Mouse (Mus musculus) layer of hippocampus, adult 9-10 months (tissue): ENCODE results near the gene Asgr2.
"Not testable (repeated sequence)": the region's sequence is repeated elsewhere in the genome, so short reads cannot be mapped to it uniquely, and the experiment has no call there.

ENCODE experiments used
- DNase-seq: peaks from one replicate; pipeline ENCODE4 v3.0.0; 2022; ENCODE audit warnings: low spot score

The Asgr2 gene

GRCm38 (mm10) chr11:70091986-70092783 is at the start of gene Asgr2:
TSS of gene Asgr2 (plus strand) at chr11:70092644.
- DNase-seq = no peak

- DNase-seq = no peak
Measured at GRCm38 (mm10) chr11:70043665-70044064, 48.8 kb upstream of the Asgr2 start.

- DNase-seq = no peak
Measured at GRCm38 (mm10) chr11:70045435-70045834, 47.0 kb upstream of the Asgr2 start.

- no peak for DNase-seq
Measured at GRCm38 (mm10) chr11:70049366-70049765, 43.1 kb upstream of the Asgr2 start.

GRCm38 (mm10) chr11:70049816-70050215 is 42.6 kb upstream of the Asgr2 start:
- DNase-seq = no peak

- DNase-seq = no peak
Measured at GRCm38 (mm10) chr11:70053156-70053555, 39.3 kb upstream of the Asgr2 start.

GRCm38 (mm10) chr11:70053898-70054570 is 38.4 kb upstream of the Asgr2 start, which contains the start of gene Asgr1:
TSS of gene Asgr1 (plus strand) at chr11:70054085.
- DNase-seq = no peak

GRCm38 (mm10) chr11:70055618-70056214 is 36.7 kb upstream of the Asgr2 start:
- DNase-seq = no peak

- no peak for DNase-seq
Measured at GRCm38 (mm10) chr11:70057805-70058204, 34.6 kb upstream of the Asgr2 start.

- DNase-seq = no peak
Measured at GRCm38 (mm10) chr11:70059930-70060329, 32.5 kb upstream of the Asgr2 start.

GRCm38 (mm10) chr11:70063053-70063452 is 29.4 kb upstream of the Asgr2 start:
- no peak for DNase-seq

GRCm38 (mm10) chr11:70066701-70067100 is 25.7 kb upstream of the Asgr2 start:
- no peak for DNase-seq

GRCm38 (mm10) chr11:70068245-70068644 is 24.2 kb upstream of the Asgr2 start:
- DNase-seq = no peak

GRCm38 (mm10) chr11:70070057-70070456 is 22.4 kb upstream of the Asgr2 start:
- no peak for DNase-seq

GRCm38 (mm10) chr11:70070603-70071002 is 21.8 kb upstream of the Asgr2 start:
- not testable (repeated sequence) for DNase-seq

- DNase-seq = peak; percentile 67
Measured at GRCm38 (mm10) chr11:70074379-70075071, 17.9 kb upstream of the Asgr2 start.

- no peak for DNase-seq
Measured at GRCm38 (mm10) chr11:70075581-70075980, 16.9 kb upstream of the Asgr2 start.

- DNase-seq = no peak
Measured at GRCm38 (mm10) chr11:70077441-70077840, 15.0 kb upstream of the Asgr2 start.

GRCm38 (mm10) chr11:70079175-70079574 is 13.3 kb upstream of the Asgr2 start:
- no peak for DNase-seq

- no peak for DNase-seq
Measured at GRCm38 (mm10) chr11:70079928-70080327, 12.5 kb upstream of the Asgr2 start.

- no peak for DNase-seq
Measured at GRCm38 (mm10) chr11:70080803-70081590, 11.4 kb upstream of the Asgr2 start.

- no peak for DNase-seq
Measured at GRCm38 (mm10) chr11:70084563-70084962, 7.9 kb upstream of the Asgr2 start.
